Mouse (Mus musculus) bone marrow, adult 2 months (tissue): ENCODE results near the gene Ehd4.

ENCODE experiments used
- CTCF ChIP-seq: fragments of 200-500 bp; IDR thresholded peaks from 2 replicates; pipeline ENCODE4 v1.5.1; 2011; ENCODE audit warnings: low read length, control low read depth; ENCODE audit not compliant: control insufficient read depth, insufficient read depth
- POLR2A ChIP-seq: fragments of 200-500 bp; IDR thresholded peaks from 2 replicates; pipeline ENCODE4 v1.6.1; 2011; ENCODE audit warnings: low read depth, mild to moderate bottlenecking, control low read depth, low read length, borderline replicate concordance; ENCODE audit not compliant: control insufficient read depth

GRCm38 (mm10) chr2:120058818-120059217 is 95.6 kb downstream of the Ehd4 start:
- TF ChIP-seq POLR2A (no peak), CTCF (no peak)
